Mouse (Mus musculus) heart, postnatal 36 days (tissue): ENCODE data around the gene Rnls. TPM values are rescaled to one million over a fixed set of nuclear protein-coding genes. Genes with fewer than 3 reads are reported as not detected.
A peak's percentile ranks its signal among the peaks of the same experiment; 100 is the strongest.

ENCODE experiments used
- DNase-seq, 2 experiments: peaks; one replicate each; pipeline ENCODE4 v3.0.0; 2021 to 2022
- intact Hi-C: fragments of 180-260 bp; cut with DNase I; formaldehyde crosslinking; loops from one replicate; pipeline ENCODE4 v1.15.1; 2025
- total RNA-seq, 2 experiments: library from RNA; stranded (reverse); gene quantifications; 2 replicates each; pipeline ENCODE4 v1.2.3; 2021

The Rnls gene
- total RNA-seq, 2 experiments from 2014 or later = 14.3 to 16.2 TPM

GRCm38 (mm10) chr19:33264224-33264993 lies 127.7 kb downstream of the Rnls start:
- intact Hi-C loops = no loop called here
- DNase-seq = no peak

GRCm38 (mm10) chr19:33262421-33262820 lies 129.7 kb downstream of the Rnls start:
- DNase-seq = no peak
- intact Hi-C loops = no loop called here

DNA sequence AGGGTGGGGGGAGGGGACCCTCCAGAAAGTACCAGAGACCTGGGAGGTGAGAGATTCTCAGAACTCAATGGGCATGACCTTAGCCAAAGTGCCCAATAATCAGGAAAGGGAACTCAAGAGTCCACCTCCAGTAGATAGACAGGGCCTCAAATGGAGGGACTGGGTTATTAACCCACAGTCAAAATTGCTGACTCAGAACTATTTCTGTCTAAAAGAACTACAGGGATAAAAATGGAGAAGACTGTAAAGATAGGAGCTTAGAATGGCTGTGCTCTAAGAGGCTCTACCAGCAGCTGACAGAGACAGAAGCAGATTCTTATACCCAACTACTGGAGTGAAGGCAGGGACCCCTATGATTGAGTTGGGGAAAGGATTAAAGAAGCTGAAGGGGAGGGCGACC lies 132.9 kb downstream of the Rnls start:
- DNase-seq = no peak
- intact Hi-C loops = no loop called here

DNA sequence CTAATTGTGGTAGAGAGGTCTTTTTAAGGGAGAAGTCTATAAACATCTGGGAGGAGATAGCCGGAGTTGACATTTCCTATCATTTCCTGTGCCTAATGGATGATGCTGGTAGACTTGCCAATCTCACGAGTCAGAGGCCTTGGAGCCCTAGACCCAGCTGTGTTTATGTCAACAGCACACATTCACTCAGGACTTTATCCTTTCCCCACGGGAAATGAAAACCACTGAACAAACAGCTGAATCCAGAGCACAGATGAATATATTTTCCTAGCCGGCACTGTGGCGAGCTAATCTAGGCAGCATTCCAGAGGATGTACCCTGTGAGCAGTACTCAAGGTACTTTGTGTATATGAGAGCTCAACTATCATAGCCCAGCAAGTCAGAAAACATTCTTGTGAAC lies 138.2 kb downstream of the Rnls start:
- no peak for DNase-seq
- intact Hi-C loops = no loop called here

DNA sequence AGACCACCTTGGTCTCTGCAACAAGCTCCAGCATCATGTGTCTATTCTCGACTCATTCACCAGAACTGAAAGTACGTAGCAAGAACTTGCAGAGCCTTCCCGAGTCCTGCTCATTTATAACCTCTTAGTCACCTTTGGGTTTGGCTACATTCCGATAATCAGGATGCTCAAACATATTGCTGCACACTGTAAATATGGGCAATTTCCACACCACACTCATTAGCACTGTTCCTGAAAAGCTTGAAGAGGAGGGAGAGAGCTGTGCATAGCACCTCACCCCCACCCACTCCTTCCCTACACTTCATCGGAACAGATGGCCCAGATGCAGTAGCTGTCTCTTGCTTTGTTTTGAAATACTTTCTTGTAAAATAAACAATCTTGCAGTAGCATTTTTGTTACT lies 139.9 kb downstream of the Rnls start:
- no peak for DNase-seq
- intact Hi-C loops = no loop called here

- DNase-seq = no peak
- intact Hi-C loops = no loop called here
Observed at GRCm38 (mm10) chr19:33244196-33244595, 147.9 kb downstream of the Rnls start.

- DNase-seq = no peak
- intact Hi-C loops = no loop called here
Observed at GRCm38 (mm10) chr19:33240386-33240785, 151.7 kb downstream of the Rnls start.

- intact Hi-C loops = no loop called here
- DNase-seq = no peak
Observed at GRCm38 (mm10) chr19:33232902-33233301, 159.2 kb downstream of the Rnls start.

DNA sequence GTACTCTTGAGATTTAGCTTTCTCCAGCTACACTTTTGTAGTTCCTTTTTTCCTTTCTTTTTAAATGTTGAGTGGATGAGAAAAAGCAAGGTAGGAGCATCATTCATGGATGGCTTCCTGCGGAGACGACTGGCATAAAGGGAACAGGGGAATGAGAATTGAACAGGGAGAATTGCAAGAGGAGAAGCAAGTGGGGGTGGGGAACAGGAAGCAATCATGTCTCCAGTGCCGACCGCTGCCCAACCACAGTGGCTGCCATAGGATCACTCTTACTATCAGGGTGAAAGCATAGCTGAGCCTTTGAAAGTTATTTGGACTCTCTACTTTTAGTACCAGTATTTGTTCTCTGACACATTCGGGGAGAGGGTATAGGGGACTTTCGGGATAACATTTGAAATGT lies 160.8 kb downstream of the Rnls start:
- intact Hi-C loops = no loop called here
- DNase-seq = no peak

GRCm38 (mm10) chr19:33227004-33227403 lies 165.1 kb downstream of the Rnls start:
- intact Hi-C loops = loop anchor here (1.0 to 10.0 kb wide), 6 partner anchors 110 to 722 kb away; no protein-coding TSS in a partner anchor
- peak; percentile 69 to 72 for DNase-seq

DNA sequence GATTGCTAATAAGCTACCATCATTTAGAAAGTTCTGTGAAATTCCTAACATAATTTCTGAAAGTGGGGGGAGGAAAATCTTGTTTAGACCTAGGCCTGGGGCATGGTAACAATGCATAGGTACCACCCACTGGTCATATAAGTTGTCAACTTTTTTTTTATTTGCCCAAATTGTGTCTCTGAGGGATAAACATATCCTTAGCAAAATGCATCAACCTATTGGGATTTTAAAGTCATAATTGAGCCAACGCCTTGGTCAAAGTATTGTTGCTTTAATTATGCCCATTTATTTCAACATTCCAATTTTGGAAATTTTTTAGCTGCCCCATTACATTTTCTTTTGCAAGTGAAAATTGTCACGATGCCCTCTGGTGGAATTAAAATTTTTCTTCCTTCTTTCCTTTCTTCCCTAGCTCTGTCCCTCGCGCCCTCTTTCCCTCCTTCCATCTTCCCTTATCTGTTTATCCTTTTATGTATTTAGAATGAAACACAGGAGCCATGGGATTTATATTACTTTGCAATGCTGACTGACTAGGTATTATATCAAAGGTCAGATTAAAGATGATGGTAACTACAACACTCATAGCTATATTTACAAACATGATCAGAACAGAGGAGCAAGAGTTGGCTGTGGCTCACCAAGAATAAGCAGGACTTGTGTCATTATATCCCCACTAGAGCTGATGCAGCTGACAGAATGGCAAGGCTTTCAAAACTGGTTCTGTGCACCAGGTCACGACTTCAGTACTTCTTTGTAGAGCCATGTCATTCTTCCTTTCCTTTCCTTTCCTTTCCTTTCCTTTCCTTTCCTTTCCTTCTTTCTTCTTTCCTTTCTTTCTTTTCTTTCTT lies 166.0 kb downstream of the Rnls start:
- DNase-seq = no peak
- intact Hi-C loops = loop anchor here (5.0 to 10.0 kb wide), 4 partner anchors 109 to 721 kb away; no protein-coding TSS in a partner anchor

- no peak for DNase-seq
- intact Hi-C loops = loop anchor here (5.0 to 10.0 kb wide), 4 partner anchors 108 to 720 kb away; no protein-coding TSS in a partner anchor
Observed at GRCm38 (mm10) chr19:33225002-33225376, 167.1 kb downstream of the Rnls start.

DNA sequence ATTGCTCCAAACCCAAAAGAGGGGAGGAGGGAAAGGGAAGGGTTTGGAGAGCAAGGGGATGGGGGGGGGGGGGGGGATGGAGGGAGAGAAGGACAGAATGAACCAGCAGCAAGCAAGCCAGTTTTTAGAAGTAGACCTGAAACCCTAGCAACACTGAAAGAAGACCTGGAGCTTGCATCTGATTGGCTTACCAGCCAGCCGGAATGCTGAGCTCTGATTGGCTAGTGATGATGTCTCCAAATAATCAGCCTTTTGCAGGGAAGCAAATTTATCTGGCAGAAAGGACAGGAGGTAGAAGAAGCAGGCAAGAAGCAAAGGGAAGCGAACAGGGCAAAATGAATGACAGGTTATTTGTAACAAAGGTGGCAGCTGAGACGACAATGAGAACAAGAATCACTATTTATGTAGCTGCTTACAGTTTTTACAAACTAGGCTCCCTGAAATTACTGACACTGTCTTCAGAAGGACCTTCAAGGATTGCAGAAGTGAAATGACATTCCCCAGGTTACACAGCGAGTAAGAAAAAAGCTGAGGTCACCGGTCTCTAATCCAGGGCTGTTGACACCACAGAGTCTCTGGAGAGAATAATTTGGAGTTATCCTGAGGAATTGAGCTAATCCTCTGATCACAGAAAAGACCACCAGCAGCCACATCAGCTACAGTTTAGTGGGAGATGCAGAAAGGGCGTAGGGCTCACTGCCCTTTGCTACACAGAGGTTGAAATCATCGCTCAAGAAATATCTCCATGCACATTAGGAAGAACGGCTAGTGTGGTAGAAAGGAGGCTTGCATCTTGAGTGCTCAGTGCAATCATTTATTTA lies 167.7 kb downstream of the Rnls start:
- peak in 1 of 2 experiments; percentile 29 for DNase-seq
- intact Hi-C loops = loop anchor here (5.0 to 10.0 kb wide), 4 partner anchors 107 to 720 kb away; no protein-coding TSS in a partner anchor

DNA sequence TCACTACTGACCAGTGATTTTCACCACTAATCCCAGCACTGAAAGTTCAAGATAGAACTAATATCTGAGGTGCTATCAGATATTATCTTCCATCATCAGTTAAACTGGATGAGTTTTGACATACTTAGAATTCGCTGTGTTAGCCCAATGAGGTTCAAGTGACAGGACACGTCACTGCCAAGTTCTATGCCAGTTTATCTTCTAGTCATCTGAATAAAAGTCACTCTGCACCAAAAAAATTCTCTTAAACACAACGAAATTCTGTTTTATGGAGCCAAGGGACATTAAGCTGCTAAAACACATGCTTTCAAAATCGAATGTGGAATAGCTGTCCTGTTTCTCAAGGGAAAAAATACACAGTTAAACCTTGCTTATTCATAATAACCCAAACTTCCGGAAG lies 168.3 kb downstream of the Rnls start:
- intact Hi-C loops = loop anchor here (10.0 kb wide), 1 partner anchor 719 kb away; no protein-coding TSS in a partner anchor
- no peak for DNase-seq

- intact Hi-C loops = loop anchor here (10.0 kb wide), 1 partner anchor 718 kb away; no protein-coding TSS in a partner anchor
- peak; percentile 17 to 33 for DNase-seq
Observed at GRCm38 (mm10) chr19:33223276-33223675, 168.8 kb downstream of the Rnls start.

DNA sequence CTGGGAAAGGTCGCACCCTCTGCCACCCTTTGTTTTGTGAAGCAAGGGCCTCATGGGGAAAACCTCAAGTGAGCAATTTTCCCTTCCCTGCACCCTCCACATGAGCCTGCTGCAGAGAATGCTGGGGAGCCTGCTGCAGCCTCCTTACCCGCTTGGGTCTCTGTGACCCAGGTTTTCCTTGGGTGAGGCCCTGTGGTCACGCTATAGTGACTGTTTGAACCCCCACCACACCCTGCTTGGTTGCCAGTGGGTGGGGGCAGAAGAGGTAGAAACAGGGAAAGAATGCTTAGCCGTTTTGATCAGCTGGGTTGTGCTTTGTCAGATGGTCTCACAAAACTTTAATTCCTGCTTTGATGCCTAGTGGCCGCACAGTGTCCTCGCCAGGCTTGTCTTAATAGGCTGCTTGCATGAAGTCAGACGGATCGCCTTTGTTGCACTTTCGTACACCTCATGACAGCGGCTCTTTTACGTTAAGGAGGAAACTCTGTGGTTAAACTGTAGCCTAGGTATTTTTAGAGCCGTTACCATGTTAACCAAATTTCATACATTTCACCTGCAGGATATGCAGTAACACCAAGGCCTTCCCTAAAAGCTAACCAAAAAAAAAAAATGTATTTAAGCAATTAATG lies 169.4 kb downstream of the Rnls start:
- intact Hi-C loops = loop anchor here (10.0 kb wide), 1 partner anchor 718 kb away; no protein-coding TSS in a partner anchor
- DNase-seq = no peak

DNA sequence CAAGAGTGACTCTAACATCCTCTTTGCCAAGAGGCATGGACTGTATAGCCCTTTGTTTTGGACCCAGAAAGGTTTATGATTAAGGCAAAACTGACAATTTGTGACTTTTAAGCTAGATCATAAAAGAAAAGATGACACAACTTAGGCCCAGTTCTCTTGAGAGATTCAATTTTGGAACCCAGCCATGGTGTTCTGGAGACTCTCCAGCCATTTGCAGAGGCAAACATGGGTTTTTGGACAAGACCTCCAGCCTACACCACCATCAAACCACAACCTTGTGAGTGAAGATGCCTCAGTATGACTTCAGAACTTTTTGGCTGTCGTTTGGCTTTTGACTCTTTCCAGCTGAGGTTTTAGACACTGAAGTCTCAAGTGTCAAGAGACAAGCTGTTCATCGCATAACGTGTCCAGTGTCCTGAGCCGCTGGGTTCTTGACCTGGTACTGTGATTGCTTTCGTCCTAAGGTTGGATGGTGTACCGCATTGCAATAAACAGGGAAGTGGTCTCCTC lies 174.2 kb downstream of the Rnls start:
- peak; percentile 34 to 39 for DNase-seq
- intact Hi-C loops = no loop called here

- no peak for DNase-seq
- intact Hi-C loops = no loop called here
Observed at GRCm38 (mm10) chr19:33209709-33210108, 182.4 kb downstream of the Rnls start.

DNA sequence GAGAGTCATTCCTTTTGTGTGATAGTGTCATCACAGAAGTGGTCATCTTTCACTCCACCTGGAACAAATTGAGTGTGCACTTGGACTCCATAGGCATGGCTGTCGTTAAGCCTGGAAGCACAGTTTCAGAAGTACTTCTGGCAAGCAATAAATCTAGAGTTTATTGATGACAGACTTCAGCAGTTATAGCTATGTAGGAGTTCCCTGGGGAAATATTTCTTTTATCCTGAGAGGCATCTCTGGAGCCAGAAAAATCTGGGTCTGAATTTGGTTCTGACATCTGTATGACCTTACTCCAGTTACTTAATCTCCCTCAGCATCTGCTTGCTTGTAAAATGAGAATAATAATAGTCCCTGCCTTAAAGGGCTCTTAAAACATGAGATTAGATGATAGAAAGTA lies 184.1 kb downstream of the Rnls start:
- intact Hi-C loops = no loop called here
- DNase-seq = no peak

DNA sequence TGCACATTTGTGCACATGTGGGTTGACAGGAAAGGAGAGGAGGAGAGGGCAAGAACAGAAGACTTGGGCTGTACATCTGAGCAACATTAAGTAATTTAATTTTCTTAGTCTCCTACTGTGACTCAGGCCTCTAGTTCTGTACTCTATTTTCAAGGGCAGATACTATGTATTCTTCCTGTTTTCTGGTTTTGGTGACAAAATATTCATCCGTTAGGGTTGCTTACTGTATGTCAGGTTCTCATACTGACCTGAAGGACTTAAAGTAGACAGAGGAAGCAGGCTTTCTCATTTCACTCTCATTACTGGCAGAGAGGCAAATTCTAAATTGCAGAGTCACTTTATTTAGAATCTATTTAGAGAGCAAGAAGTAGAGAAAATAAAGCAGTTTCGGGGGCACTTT lies 186.7 kb downstream of the Rnls start:
- intact Hi-C loops = no loop called here
- no peak for DNase-seq
